Mouse (Mus musculus): Measurements from ENCODE around the gene Dgkk. TPM values are rescaled to one million over a fixed set of nuclear protein-coding genes. Genes with fewer than 3 reads are reported as not detected.

The Dgkk gene
- total and polyA plus RNA-seq, 3 experiments: 0.03 TPM; not detected in 2

- Histone ChIP-seq H3K4me1 (ENCODE audit: control insufficient read depth in 1 of 2, insufficient read depth in 2 of 2) (no peaks in the 10 kb centered on the region), H3K79me2 (replicated peaks; ENCODE audit: control insufficient read depth, extremely low read depth, insufficient read depth, poor library complexity, severe bottlenecking) (no peaks in the 10 kb centered on the region), H3K36me3 (replicated peaks in 1 of 2; ENCODE audit: control insufficient read depth in 1 of 2, insufficient read depth in 1 of 2, low read length in 1 of 2) (no peaks in the 10 kb centered on the region), H3K27me3 (replicated peaks) (no peaks in the 10 kb centered on the region), H3K27ac (ENCODE audit: insufficient read depth, low read depth) (no peak overlapping the region), H3K4me2 (ENCODE audit: insufficient read depth, low read depth, poor library complexity, severe bottlenecking) (peak overlapping the region; percentile 63; the same call in 1 of the 2 replicates), H3K9ac (ENCODE audit: insufficient read depth, low read depth) (no peak overlapping the region), H3K9me3 (replicated peaks; ENCODE audit: low read length) (no peaks in the 10 kb centered on the region), H3K4me3 (replicated peaks in 1 of 3; ENCODE audit: low read depth in 2 of 3, low read length in 2 of 3, poor library complexity in 1 of 3) (no peak overlapping the region)
- in situ Hi-C loops (cut with MboI; ENCODE audit: low pct_ligation_motif_present, low pct_unique_long_range_greater_than_20kb, low sequenced_read_pairs): no loop called here
- DNase-seq (ENCODE audit: extremely low read depth): peak; percentile 40
- TF ChIP-seq GABPA (IDR thresholded peaks at IDR 0.05; ENCODE audit: insufficient replicate concordance, low read depth, low read length): no peak
- peak; percentile 71 for TF ChIP-seq SMC3 (IDR thresholded peaks at IDR 0.05; ENCODE audit: low read depth, low read length)
- no peak for TF ChIP-seq UBTF (IDR thresholded peaks at IDR 0.05; ENCODE audit: low read depth, low read length)
- no peak for TF ChIP-seq TBP (conservative IDR thresholded peaks at IDR 0.05; ENCODE audit: low read depth, low read length)
- peak; percentile 48 to 75; a peak in 3 of 4 replicates for TF ChIP-seq CTCF (conservative IDR thresholded peaks at IDR 0.05 in 1 of 2, IDR thresholded peaks at IDR 0.05 in 1 of 2; ENCODE audit: low read depth in 2 of 2, low read length in 2 of 2)
- TF ChIP-seq RAD21 (IDR thresholded peaks at IDR 0.05; ENCODE audit: low read depth, low read length): peak; percentile 81
- no peak for TF ChIP-seq ZKSCAN1 (IDR thresholded peaks at IDR 0.05; ENCODE audit: borderline replicate concordance, low read depth, low read length)
- no peak for TF ChIP-seq NRF1 (IDR thresholded peaks at IDR 0.05; ENCODE audit: low read depth, low read length)
- dilution Hi-C loops (cut with MboI; ENCODE audit: extremely low pct_ligation_motif_present, extremely low pct_unique_long_range_greater_than_20kb, low sequenced_read_pairs): no loop called here
These were observed 143.1 kb downstream of the Dgkk start for GRCm38 (mm10) chrX:6922165-6922564.

DNA sequence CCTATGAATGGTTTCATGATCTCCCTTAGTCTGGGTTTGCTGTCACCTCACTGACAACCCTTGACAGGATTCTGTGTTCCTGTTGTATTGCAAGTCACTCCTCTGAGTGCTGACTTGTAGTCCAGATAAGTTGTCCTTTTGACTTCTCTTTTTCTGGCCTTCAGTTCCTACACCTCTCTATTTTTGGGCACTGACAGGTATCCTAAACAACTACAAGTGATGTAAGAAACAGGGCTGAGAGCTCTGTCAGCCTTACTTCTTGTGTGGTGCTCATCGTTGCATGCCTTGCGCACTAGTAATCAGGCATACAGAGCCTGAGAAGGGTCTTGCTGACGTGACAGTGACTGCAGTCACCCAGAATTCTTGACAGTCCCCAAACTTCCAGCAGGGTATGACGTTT, 147.1 kb downstream of the Dgkk start:
- H3K36me3 ChIP-seq (replicated peaks in 1 of 2; ENCODE audit: control insufficient read depth in 1 of 2, insufficient read depth in 1 of 2, low read length in 1 of 2): no peaks in the 10 kb centered on the region
- dilution Hi-C loops (cut with MboI; ENCODE audit: extremely low pct_ligation_motif_present, extremely low pct_unique_long_range_greater_than_20kb, low sequenced_read_pairs) (no loop called here), in situ Hi-C loops (cut with MboI; ENCODE audit: low pct_ligation_motif_present, low pct_unique_long_range_greater_than_20kb, low sequenced_read_pairs) (no loop called here)
- no peak overlapping the region for H3K4me3 ChIP-seq (replicated peaks in 1 of 3; ENCODE audit: low read depth in 2 of 3, low read length in 2 of 3, poor library complexity in 1 of 3)
- no peaks in the 10 kb centered on the region for H3K27me3 ChIP-seq (replicated peaks)
- no peaks in the 10 kb centered on the region for H3K4me1 ChIP-seq (ENCODE audit: control insufficient read depth in 1 of 2, insufficient read depth in 2 of 2)
- no peak overlapping the region for H3K4me2 ChIP-seq (ENCODE audit: insufficient read depth, low read depth, poor library complexity, severe bottlenecking)
- H3K79me2 ChIP-seq (replicated peaks; ENCODE audit: control insufficient read depth, extremely low read depth, insufficient read depth, poor library complexity, severe bottlenecking): no peaks in the 10 kb centered on the region
- no peaks in the 10 kb centered on the region for H3K9me3 ChIP-seq (replicated peaks; ENCODE audit: low read length)
- H3K27ac ChIP-seq (ENCODE audit: insufficient read depth, low read depth): no peak overlapping the region
- TF ChIP-seq NRF1 (IDR thresholded peaks at IDR 0.05; ENCODE audit: low read depth, low read length): no peak
- TF ChIP-seq USF2 (conservative IDR thresholded peaks at IDR 0.05; ENCODE audit: low read depth, low read length): no peak
- no peak for TF ChIP-seq USF1 (IDR thresholded peaks at IDR 0.05; ENCODE audit: low read depth, low read length)
- TF ChIP-seq UBTF (IDR thresholded peaks at IDR 0.05; ENCODE audit: low read depth, low read length): no peak
- no peak for TF ChIP-seq TCF12 (IDR thresholded peaks at IDR 0.05; ENCODE audit: low read depth, low read length)
- TF ChIP-seq CTCF (conservative IDR thresholded peaks at IDR 0.05 in 1 of 2, IDR thresholded peaks at IDR 0.05 in 1 of 2; ENCODE audit: low read depth in 2 of 2, low read length in 2 of 2): no peak
- TF ChIP-seq KAT2A (IDR thresholded peaks at IDR 0.05; ENCODE audit: insufficient replicate concordance, low read length): no peak
- no peak for TF ChIP-seq CHD1 (IDR thresholded peaks at IDR 0.05; ENCODE audit: low read depth, low read length)
- no peak for TF ChIP-seq MAX (IDR thresholded peaks at IDR 0.05; ENCODE audit: low read length)
- no peak for TF ChIP-seq ZKSCAN1 (IDR thresholded peaks at IDR 0.05; ENCODE audit: borderline replicate concordance, low read depth, low read length)
- TF ChIP-seq ZNF384 (IDR thresholded peaks at IDR 0.05; ENCODE audit: low read depth, low read length): no peak
- no peak for TF ChIP-seq MAZ (IDR thresholded peaks at IDR 0.05; ENCODE audit: low read depth, low read length)
- TF ChIP-seq RCOR1 (conservative IDR thresholded peaks at IDR 0.05; ENCODE audit: low read depth, low read length): no peak
- no peak for TF ChIP-seq E2F4 (IDR thresholded peaks at IDR 0.05; ENCODE audit: insufficient replicate concordance, low read depth, low read length)
- no peak for TF ChIP-seq NELFE (IDR thresholded peaks at IDR 0.05; ENCODE audit: low read depth, low read length)
- no peak for TF ChIP-seq MEF2A (IDR thresholded peaks at IDR 0.05; ENCODE audit: borderline replicate concordance, low read depth, low read length)
- TF ChIP-seq POLR2AphosphoS2 (IDR thresholded peaks at IDR 0.05; ENCODE audit: low read depth, low read length): no peak
- TF ChIP-seq PAX5 (IDR thresholded peaks at IDR 0.05; ENCODE audit: low read length): no peak
- TF ChIP-seq MAFK (IDR thresholded peaks at IDR 0.05; ENCODE audit: insufficient replicate concordance, low read length): no peak
- no peak overlapping the region for H3K9ac ChIP-seq (ENCODE audit: insufficient read depth, low read depth)
- DNase-seq (ENCODE audit: extremely low read depth): no peak
